Mouse (Mus musculus) midbrain, postnatal 0 days (tissue): ENCODE measurements around the gene Stx2. TPM values are rescaled to one million over a fixed set of nuclear protein-coding genes. Genes with fewer than 3 reads are reported as not detected.
"Not testable (repeated sequence)": the region's sequence is repeated elsewhere in the genome, so short reads cannot be mapped to it uniquely, and the experiment has no call there.

ENCODE experiments used
- ATAC-seq: fragments of 200-750 bp; cut with Nextera tagmentation; 2 replicates; pipeline ENCODE4 v1.8.0; 2017; ENCODE audit warnings: moderate number of reproducible peaks, mild to moderate bottlenecking, moderate TSS enrichment, moderate library complexity; ENCODE audit not compliant: low FRiP score
- DNase-seq: peaks from one replicate; pipeline ENCODE4 v3.0.0-alpha.2; 2015; ENCODE audit warnings: low spot score
- H3K27ac ChIP-seq: fragments of 300-500 bp; sonication (generic); 2 replicates; pipeline ENCODE4 v1.5.1; 2014; ENCODE audit warnings: low read depth, mild to moderate bottlenecking, low read length, mixed read lengths
- H3K27me3 ChIP-seq: fragments of 300-500 bp; sonication (generic); 2 replicates; pipeline ENCODE4 v1.6.1; 2014; ENCODE audit warnings: low read length, control low read depth, mixed read lengths; ENCODE audit not compliant: insufficient read depth
- H3K36me3 ChIP-seq: fragments of 300-500 bp; sonication (generic); 2 replicates; pipeline ENCODE4 v1.6.1; 2014; ENCODE audit warnings: low read length, control low read depth, mixed read lengths; ENCODE audit not compliant: insufficient read depth
- H3K4me1 ChIP-seq: fragments of 300-500 bp; sonication (generic); 2 replicates; pipeline ENCODE4 v1.6.1; 2014; ENCODE audit warnings: mild to moderate bottlenecking, control low read depth, antibody characterized with exemption, low read length, mixed read lengths; ENCODE audit not compliant: insufficient read depth
- H3K4me2 ChIP-seq: fragments of 300-500 bp; sonication (generic); 2 replicates; pipeline ENCODE4 v1.6.1; 2014; ENCODE audit warnings: low read depth, mild to moderate bottlenecking, low read length, mixed read lengths; ENCODE audit not compliant: poor library complexity, severe bottlenecking
- H3K4me3 ChIP-seq: fragments of 300-500 bp; sonication (generic); 2 replicates; pipeline ENCODE4 v1.5.1; 2014; ENCODE audit warnings: low read depth, mild to moderate bottlenecking, low read length, moderate library complexity
- H3K9ac ChIP-seq: fragments of 300-500 bp; sonication (generic); replicated peaks from 2 replicates; pipeline ENCODE4 v1.6.1; 2014; ENCODE audit warnings: mild to moderate bottlenecking, low read length, moderate library complexity, mixed read lengths; ENCODE audit not compliant: poor library complexity, severe bottlenecking
- H3K9me3 ChIP-seq: fragments of 300-500 bp; sonication (generic); 2 replicates; pipeline ENCODE4 v1.6.1; 2016; ENCODE audit warnings: low read length, control low read depth
- CTCF ChIP-seq: IDR thresholded peaks from 2 replicates; pipeline ENCODE4 v1.5.1; 2016; ENCODE audit warnings: antibody characterized with exemption, mild to moderate bottlenecking
- WGBS: fragments of 180-500 bp; shearing (Covaris S2); extraction: QIAGEN DNeasy Blood & Tissue Kit; methylation state at CpG from one replicate; pipeline ENCODE4 v1.1.7; 2014; 5-methylcytosine and 5-hydroxymethylcytosine counted together
- polyA plus RNA-seq: library from polyadenylated mRNA; unstranded; fragments of >200 nt; fragmentation: Nextera tagmentation; extraction: Ambion mirVana; gene quantifications from 2 replicates; pipeline ENCODE4 v1.2.1, GENCODE M21; 2015
- total RNA-seq: library from RNA; depleted of rRNA; stranded (reverse); fragments of >200 nt; gene quantifications from 2 replicates; pipeline ENCODE4 v1.2.3, GENCODE M21; 2014

Gene Stx2
- total and polyA plus RNA-seq, 2 experiments from 2014 or later, result 11.9 to 15.5 TPM

DNA sequence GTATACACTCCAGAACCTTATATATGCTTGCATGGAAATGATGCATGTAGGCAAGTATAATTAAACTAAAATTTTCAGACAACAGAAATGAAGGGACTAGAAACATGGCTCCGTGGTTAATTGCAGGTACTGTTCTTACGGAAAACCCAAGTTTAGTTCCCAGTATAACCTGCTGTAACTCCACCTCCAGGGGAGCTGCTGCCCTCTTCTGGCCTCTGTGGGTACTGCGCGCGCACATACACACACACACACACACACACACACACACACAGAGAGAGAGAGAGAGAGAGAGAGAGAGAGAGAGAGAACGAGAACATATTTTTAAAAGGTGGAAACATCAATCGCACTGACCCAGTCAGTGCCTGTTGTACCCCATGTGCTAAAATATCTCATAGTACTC lies 29.4 kb downstream of the Stx2 start:
- H3K4me1 ChIP-seq, result no peaks in the 10 kb centered on the region
- no peak for ATAC-seq
- peak; percentile 42; the same call in 1 of the 2 replicates for TF ChIP-seq CTCF
- H3K9ac ChIP-seq, result no peak overlapping the region
- no peaks in the 10 kb centered on the region for H3K9me3 ChIP-seq
- DNase-seq, result no peak
- 96% methylated on average over 7 of the region's 7 CpGs for WGBS
- no peak overlapping the region for H3K4me3 ChIP-seq
- H3K4me2 ChIP-seq, result no peak overlapping the region
- H3K36me3 ChIP-seq, result no peaks in the 10 kb centered on the region
- H3K27me3 ChIP-seq, result no peaks in the 10 kb centered on the region
- no peak overlapping the region for H3K27ac ChIP-seq

DNA sequence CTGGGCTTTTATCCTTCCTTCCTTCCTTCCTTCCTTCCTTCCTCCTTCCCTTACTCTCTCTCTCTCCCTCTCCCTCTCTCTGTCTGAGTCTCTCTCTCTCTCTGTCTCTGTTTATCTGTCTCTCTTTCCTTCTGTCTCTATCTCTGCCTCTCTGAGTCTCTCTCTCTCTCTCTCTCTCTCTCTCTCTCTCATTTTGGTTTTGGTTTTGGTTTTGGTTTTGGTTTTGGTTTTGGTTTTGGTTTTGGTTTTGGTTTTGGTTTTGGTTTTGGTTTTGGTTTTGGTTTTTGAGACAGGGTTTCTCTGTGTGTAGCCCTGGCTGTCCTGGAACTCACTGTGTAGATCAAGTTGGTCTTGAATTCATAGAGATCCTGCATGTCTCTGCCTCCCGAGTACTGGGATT lies 30.9 kb downstream of the Stx2 start:
- not testable (repeated sequence) for H3K4me2 ChIP-seq, H3K4me3 ChIP-seq, H3K4me1 ChIP-seq, DNase-seq, H3K27me3 ChIP-seq, H3K9ac ChIP-seq, H3K27ac ChIP-seq, H3K9me3 ChIP-seq, H3K36me3 ChIP-seq, ATAC-seq
- WGBS, result 68% methylated on average over 1 of the region's 1 CpGs

DNA sequence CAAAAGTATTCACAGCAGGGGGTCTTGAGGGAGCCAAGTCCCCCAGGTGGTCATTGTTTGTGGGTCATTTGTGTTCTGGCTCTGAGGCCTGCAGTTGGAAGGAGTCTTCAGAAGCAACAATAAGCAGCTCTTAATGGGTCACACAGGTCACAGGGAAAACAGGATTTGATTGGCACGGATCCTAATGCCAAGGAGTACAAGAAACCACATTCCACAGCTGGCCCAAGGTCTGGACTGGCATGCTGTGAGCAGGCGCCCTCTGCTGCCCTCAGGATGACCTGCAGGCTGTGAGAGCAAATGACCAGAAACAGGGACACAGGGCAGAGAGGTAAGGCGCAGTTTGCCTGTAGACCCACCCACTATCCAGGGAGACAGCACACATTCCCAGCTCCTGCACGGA lies 32.1 kb downstream of the Stx2 start:
- Histone ChIP-seq H3K9me3 (no peaks in the 10 kb centered on the region), H3K27me3 (no peaks in the 10 kb centered on the region), H3K36me3 (no peaks in the 10 kb centered on the region), H3K4me2 (no peak overlapping the region), H3K27ac (no peak overlapping the region), H3K9ac (no peak overlapping the region), H3K4me3 (no peak overlapping the region), H3K4me1 (no peaks in the 10 kb centered on the region)
- peak; percentile 69 for DNase-seq
- TF ChIP-seq CTCF, result peak; percentile 84
- WGBS, result 14% methylated on average over 4 of the region's 4 CpGs
- ATAC-seq, result no peak

DNA sequence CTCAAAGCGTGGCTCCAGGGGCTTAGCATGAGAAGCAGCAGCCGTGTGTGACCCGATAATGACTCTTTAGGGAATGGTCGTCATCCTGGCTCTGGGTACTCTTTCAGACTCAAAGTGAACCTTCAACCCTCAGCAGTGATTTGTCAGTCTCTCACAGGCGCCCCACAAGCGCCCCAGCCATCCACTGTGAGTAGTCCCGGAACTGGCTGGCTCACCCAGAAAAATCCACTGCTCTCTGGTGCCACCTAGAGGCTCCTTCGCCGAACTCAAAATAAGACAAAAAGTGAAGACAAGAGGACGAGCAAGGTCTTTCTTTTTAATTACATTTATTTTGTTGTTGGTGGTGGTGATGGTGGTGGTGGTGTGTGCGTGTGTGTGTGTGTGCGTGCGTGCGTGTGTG lies 37.1 kb downstream of the Stx2 start:
- Histone ChIP-seq H3K36me3 (no peaks in the 10 kb centered on the region), H3K9me3 (no peaks in the 10 kb centered on the region), H3K4me2 (no peak overlapping the region), H3K27ac (no peak overlapping the region), H3K4me3 (no peak overlapping the region), H3K27me3 (no peaks in the 10 kb centered on the region), H3K4me1 (no peaks in the 10 kb centered on the region), H3K9ac (no peak overlapping the region)
- TF ChIP-seq CTCF, result peak; percentile 88
- WGBS, result 15% methylated on average over 14 of the region's 14 CpGs
- DNase-seq (peak; percentile 77), ATAC-seq (no peak)

DNA sequence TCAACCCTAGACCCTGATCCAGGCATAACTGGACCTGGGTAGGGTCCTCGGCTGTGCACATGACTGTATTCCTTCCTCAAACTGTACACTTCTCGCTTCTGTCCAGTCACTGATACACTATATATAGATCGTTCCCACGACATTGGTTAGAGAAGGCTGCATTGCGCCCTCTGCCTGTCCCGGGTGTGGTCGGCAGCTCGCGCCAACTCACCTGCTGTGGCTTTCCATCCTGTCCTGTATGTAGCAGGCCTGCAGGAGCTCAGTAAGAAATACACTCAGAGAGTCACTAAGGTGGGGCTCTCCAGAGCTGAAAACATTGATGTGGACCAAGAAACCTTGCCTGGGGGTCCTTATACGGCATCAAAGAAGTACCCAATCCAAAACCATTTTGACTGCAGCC lies 37.5 kb downstream of the Stx2 start:
- ATAC-seq, result no peak
- WGBS, result 74% methylated on average over 10 of the region's 10 CpGs
- no peak; the same call in 1 of the 2 replicates for TF ChIP-seq CTCF
- no peaks in the 10 kb centered on the region for H3K4me1 ChIP-seq
- H3K27me3 ChIP-seq, result no peaks in the 10 kb centered on the region
- H3K36me3 ChIP-seq, result no peaks in the 10 kb centered on the region
- no peak for DNase-seq
- H3K4me3 ChIP-seq, result no peak overlapping the region
- H3K9ac ChIP-seq, result no peak overlapping the region
- H3K4me2 ChIP-seq, result no peak overlapping the region
- no peaks in the 10 kb centered on the region for H3K9me3 ChIP-seq
- H3K27ac ChIP-seq, result no peak overlapping the region

DNA sequence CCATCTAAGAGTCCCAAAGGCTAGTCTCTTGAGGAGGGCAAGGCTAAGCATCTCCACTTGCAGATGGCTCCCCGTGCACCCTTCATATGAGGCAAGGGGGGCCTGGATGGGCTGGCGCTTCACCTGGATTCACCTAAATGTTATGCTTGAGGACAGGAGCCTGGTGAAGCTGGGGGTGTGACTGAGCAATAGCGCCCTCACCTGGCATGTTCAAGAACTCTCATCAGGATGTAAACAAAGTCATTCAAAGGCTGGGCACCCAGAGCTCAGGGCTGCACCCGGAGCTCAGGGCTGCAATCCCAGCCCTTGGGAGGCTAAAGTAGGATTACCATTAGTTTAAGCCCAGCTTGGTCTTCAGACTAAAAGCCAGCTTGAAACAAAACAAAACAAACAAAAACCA lies 44.0 kb downstream of the Stx2 start:
- no peak for DNase-seq
- no peaks in the 10 kb centered on the region for H3K9me3 ChIP-seq
- no peaks in the 10 kb centered on the region for H3K36me3 ChIP-seq
- WGBS, result 51% methylated on average over 4 of the region's 4 CpGs
- no peak overlapping the region for H3K9ac ChIP-seq
- H3K4me2 ChIP-seq, result no peak overlapping the region
- no peaks in the 10 kb centered on the region for H3K4me1 ChIP-seq
- H3K27me3 ChIP-seq, result no peaks in the 10 kb centered on the region
- no peak overlapping the region for H3K27ac ChIP-seq
- H3K4me3 ChIP-seq, result no peak overlapping the region
- TF ChIP-seq CTCF, result no peak
- ATAC-seq, result no peak
